Mouse (Mus musculus) myocyte (in vitro differentiated cells): ENCODE data around the gene Cd300ld5.

Source experiments
- CEBPB ChIP-seq: IDR thresholded peaks from 2 replicates; pipeline ENCODE4 v1.6.1; 2011; ENCODE audit warnings: mild to moderate bottlenecking, moderate library complexity; ENCODE audit not compliant: poor library complexity, insufficient read depth, severe bottlenecking
- E2F4 ChIP-seq: IDR thresholded peaks from one replicate; pipeline ENCODE4 v1.6.1; 2011; ENCODE audit warnings: mild to moderate bottlenecking, control low read depth, moderate library complexity; ENCODE audit not compliant: insufficient read depth
- MAX ChIP-seq: IDR thresholded peaks from one replicate; pipeline ENCODE4 v1.6.1; 2011; ENCODE audit warnings: low read depth, mild to moderate bottlenecking, control low read depth
- MYOD1 ChIP-seq, 3 experiments: IDR thresholded peaks; one replicate each; pipeline ENCODE4 v1.6.1; 2011; ENCODE audit warnings: control low read depth in 2 of 3, low read depth in 2 of 3, mild to moderate bottlenecking in 2 of 3, moderate library complexity in 1 of 3; ENCODE audit not compliant: insufficient read length in 2 of 3, control insufficient read depth in 1 of 3
- MYOG ChIP-seq, 3 experiments: IDR thresholded peaks; one replicate each; pipeline ENCODE4 v1.6.1; 2011; ENCODE audit warnings: control low read depth in 2 of 3, low read depth in 2 of 3, mild to moderate bottlenecking in 2 of 3; ENCODE audit not compliant: insufficient read length in 2 of 3, control insufficient read depth in 1 of 3, insufficient read depth in 1 of 3
- POLR2A ChIP-seq: IDR thresholded peaks from one replicate; pipeline ENCODE4 v1.6.1; 2011; ENCODE audit warnings: low read depth, mild to moderate bottlenecking, control low read depth, moderate library complexity; ENCODE audit not compliant: insufficient read length
- POLR2AphosphoS2 ChIP-seq: IDR thresholded peaks from one replicate; pipeline ENCODE4 v1.6.1; 2011; ENCODE audit warnings: low read depth, control low read depth; ENCODE audit not compliant: insufficient read length
- TCF12 ChIP-seq: IDR thresholded peaks from one replicate; pipeline ENCODE4 v1.6.1; 2011; ENCODE audit warnings: mild to moderate bottlenecking, control low read depth; ENCODE audit not compliant: poor library complexity, insufficient read depth, severe bottlenecking
- USF1 ChIP-seq: IDR thresholded peaks from one replicate; pipeline ENCODE4 v1.6.1; 2011; ENCODE audit warnings: low read depth, mild to moderate bottlenecking, control low read depth, moderate library complexity

- TF ChIP-seq E2F4 (no peak), USF1 (no peak), POLR2A (no peak), TCF12 (no peak), MYOD1 (IDR thresholded peaks at IDR 0.05; ENCODE audit: control insufficient read depth in 1 of 3, insufficient read length in 2 of 3, low read depth in 2 of 3) (no peak), MYOG (IDR thresholded peaks at IDR 0.05; ENCODE audit: control insufficient read depth in 1 of 3, insufficient read depth in 1 of 3, insufficient read length in 2 of 3, low read depth in 2 of 3) (no peak), MAX (no peak), POLR2AphosphoS2 (no peak), CEBPB (no peak)
These were observed 33.5 kb upstream of the Cd300ld5 start for GRCm38 (mm10) chr11:115071015-115071551.
